ENCODE assay signal across 9 mouse cellular contexts in genomic region chr17:35295796-35296195, GRCm38 (mm10). TPM values are rescaled to one million over a fixed set of nuclear protein-coding genes. Genes with fewer than 3 reads are reported as not detected.
DNase-seq lines count a peak whose midpoint lies in the region; ATAC-seq and TF ChIP-seq lines count a peak whose summit lies in the region.
"Not testable (repeated sequence)": the region's sequence is repeated elsewhere in the genome, so short reads cannot be mapped to it uniquely, and the experiment has no call there.
"Had no signal": no experiment of that assay in that cellular context is flagged by ENCODE, and none has a peak within 500 bp of the region (broad histone marks: within the 10 kb centered on the region; RNA-seq: fewer than 3 reads in every experiment).

No protein-coding gene starts in this region.

- H3K4me1 ChIP-seq in embryonic facial prominence, embryonic 10.5 days; heart, postnatal 0 days (ENCODE audit: control insufficient read depth, insufficient read depth); lung, postnatal 0 days (ENCODE audit: insufficient read depth, low read depth, low read length): not testable (repeated sequence)

- TF ChIP-seq EP300 in heart, postnatal 0 days (IDR thresholded peaks at IDR 0.05; ENCODE audit: low read depth); lung, postnatal 0 days (IDR thresholded peaks at IDR 0.05): not testable (repeated sequence)

- not testable (repeated sequence) for H3K4me2 ChIP-seq in heart, postnatal 0 days (ENCODE audit: low read depth, low read length); lung, postnatal 0 days (replicated peaks; ENCODE audit: low read depth, low read length)

- H3K27me3 ChIP-seq in embryonic facial prominence, embryonic 10.5 days (replicated peaks; ENCODE audit: low read depth, poor library complexity, severe bottlenecking); heart, postnatal 0 days (ENCODE audit: control insufficient read depth, insufficient read depth, low read length); lung, postnatal 0 days (replicated peaks; ENCODE audit: insufficient read depth, low read length): not testable (repeated sequence)

- H3K4me3 ChIP-seq in embryonic facial prominence, embryonic 10.5 days; heart, postnatal 0 days (ENCODE audit: low read depth, low read length); lung, postnatal 0 days (ENCODE audit: low read depth, low read length): not testable (repeated sequence)

- H3K9ac ChIP-seq in heart, postnatal 0 days (replicated peaks; ENCODE audit: low read depth, low read length); lung, postnatal 0 days (replicated peaks; ENCODE audit: low read depth): not testable (repeated sequence)

- peak; percentile 62 for TF ChIP-seq CTCF in heart, postnatal 0 days (IDR thresholded peaks at IDR 0.05; ENCODE audit: low read depth)
- TF ChIP-seq CTCF in lung, postnatal 0 days (IDR thresholded peaks at IDR 0.05): peak; percentile 83

- not testable (repeated sequence) for ATAC-seq in heart, postnatal 0 days (ENCODE audit: insufficient read depth, low read depth); lung, postnatal 0 days

- H3K27ac ChIP-seq in embryonic facial prominence, embryonic 10.5 days (replicated peaks); heart, postnatal 0 days (ENCODE audit: low read depth); lung, postnatal 0 days (ENCODE audit: low read length): not testable (repeated sequence)

- 3% methylated on average over 5 of the region's 5 CpGs for WGBS in embryonic facial prominence, embryonic 10.5 days
- WGBS in heart, postnatal 0 days: 1% methylated on average over 5 of the region's 5 CpGs
- WGBS in lung, postnatal 0 days: 3% methylated on average over 5 of the region's 5 CpGs

- not testable (repeated sequence) for H3K9me3 ChIP-seq in embryonic facial prominence, embryonic 10.5 days; heart, postnatal 0 days (replicated peaks; ENCODE audit: control insufficient read depth, low read length); lung, postnatal 0 days (ENCODE audit: low read length)

- not testable (repeated sequence) for H3K36me3 ChIP-seq in embryonic facial prominence, embryonic 10.5 days (replicated peaks); heart, postnatal 0 days (replicated peaks; ENCODE audit: control insufficient read depth, insufficient read depth, low read length); lung, postnatal 0 days (ENCODE audit: insufficient read depth, low read length)

- DNase-seq in CD8-positive naive resting alpha-beta T cell, adult 2 months (ENCODE audit: low read depth in 2 of 2, low spot score in 2 of 2): peak; percentile 83 to 86
- DNase-seq in adrenal gland, postnatal 36 days: peak; percentile 65 to 69
- DNase-seq in embryonic facial prominence, embryonic 10.5 days (ENCODE audit: low spot score): peak; percentile 59
- not testable (repeated sequence) for DNase-seq in heart, postnatal 0 days (ENCODE audit: low spot score); lung, postnatal 0 days (ENCODE audit: low spot score)
- DNase-seq in layer of hippocampus, adult 11-12 months (ENCODE audit: low spot score): peak; percentile 50
- peak; percentile 89 for DNase-seq in retina, embryonic 14.5 days (ENCODE audit: low spot score)
- DNase-seq in thymus, postnatal 10 days (ENCODE audit: low spot score in 2 of 2): peak; percentile 74 to 88

RNA-seq across cellular contexts. Expression of gene H2-Q1, which starts 24.4 kb away (rescaled TPM):
- total RNA-seq in adrenal gland, postnatal 36 days (2021): 1 to 10 TPM; 3.3 to 4.5 TPM
- not detected in 2 replicates for polyA plus RNA-seq in embryonic facial prominence, embryonic 10.5 days (2016; fragmentation: Nextera tagmentation; extraction: Ambion mirVana)
- not detected in 2 replicates for total RNA-seq in heart, postnatal 0 days (2014; rRNA removed; ENCODE audit: low replicate concordance)
- not detected in 2 replicates for polyA plus RNA-seq in heart, postnatal 0 days (2015; fragmentation: Nextera tagmentation; extraction: Ambion mirVana)
- polyA plus RNA-seq in lung, postnatal 0 days (2015; fragmentation: Nextera tagmentation; extraction: Ambion mirVana): 0.11 and 0.19 TPM in 2 replicates

RNA-seq across cellular contexts. Expression of gene H2-D1, which starts 33.3 kb away (rescaled TPM):
- total RNA-seq in adrenal gland, postnatal 36 days (2021): 100 to 1,000 TPM; 170 to 266 TPM
- 30.3 and 32.9 TPM in 2 replicates for polyA plus RNA-seq in embryonic facial prominence, embryonic 10.5 days (2016; fragmentation: Nextera tagmentation; extraction: Ambion mirVana)
- total RNA-seq in heart, postnatal 0 days (2014; rRNA removed; ENCODE audit: low replicate concordance): 65.4 and 104 TPM in 2 replicates
- 105 and 113 TPM in 2 replicates for polyA plus RNA-seq in heart, postnatal 0 days (2015; fragmentation: Nextera tagmentation; extraction: Ambion mirVana)
- 530 and 579 TPM in 2 replicates for polyA plus RNA-seq in lung, postnatal 0 days (2015; fragmentation: Nextera tagmentation; extraction: Ambion mirVana)

RNA-seq across cellular contexts. Expression of gene H2-Q2, which starts 46.2 kb away (rescaled TPM):
- total RNA-seq in adrenal gland, postnatal 36 days (2021): 1 to 10 TPM; 1.4 to 1.9 TPM
- 0.75 and 0.88 TPM in 2 replicates for polyA plus RNA-seq in embryonic facial prominence, embryonic 10.5 days (2016; fragmentation: Nextera tagmentation; extraction: Ambion mirVana)
- total RNA-seq in heart, postnatal 0 days (2014; rRNA removed; ENCODE audit: low replicate concordance): not detected in 2 replicates
- polyA plus RNA-seq in heart, postnatal 0 days (2015; fragmentation: Nextera tagmentation; extraction: Ambion mirVana): 0.14 and 0.22 TPM in 2 replicates
- 10.3 and 10.4 TPM in 2 replicates for polyA plus RNA-seq in lung, postnatal 0 days (2015; fragmentation: Nextera tagmentation; extraction: Ambion mirVana)
- polyA plus RNA-seq: hindbrain, embryonic 12.5 days had no signal

RNA-seq across cellular contexts. Expression of gene Ddx39b, which starts 54.2 kb away (rescaled TPM):
- 100 to 1,000 TPM; 199 to 225 TPM for total RNA-seq in adrenal gland, postnatal 36 days (2021)
- 726 and 735 TPM in 2 replicates for polyA plus RNA-seq in embryonic facial prominence, embryonic 10.5 days (2016; fragmentation: Nextera tagmentation; extraction: Ambion mirVana)
- total RNA-seq in heart, postnatal 0 days (2014; rRNA removed; ENCODE audit: low replicate concordance): 148 and 162 TPM in 2 replicates
- polyA plus RNA-seq in heart, postnatal 0 days (2015; fragmentation: Nextera tagmentation; extraction: Ambion mirVana): 131 TPM in 2 replicates
- 161 and 170 TPM in 2 replicates for polyA plus RNA-seq in lung, postnatal 0 days (2015; fragmentation: Nextera tagmentation; extraction: Ambion mirVana)
